Mouse (Mus musculus): ENCODE measurements at regions not wholly inside any gene's neighbourhood (a gene's known extent, or its start where the extent isn't known, plus 50 kb on each side); places are given as distances from the start of the nearest gene placed in this dataset.

DNA sequence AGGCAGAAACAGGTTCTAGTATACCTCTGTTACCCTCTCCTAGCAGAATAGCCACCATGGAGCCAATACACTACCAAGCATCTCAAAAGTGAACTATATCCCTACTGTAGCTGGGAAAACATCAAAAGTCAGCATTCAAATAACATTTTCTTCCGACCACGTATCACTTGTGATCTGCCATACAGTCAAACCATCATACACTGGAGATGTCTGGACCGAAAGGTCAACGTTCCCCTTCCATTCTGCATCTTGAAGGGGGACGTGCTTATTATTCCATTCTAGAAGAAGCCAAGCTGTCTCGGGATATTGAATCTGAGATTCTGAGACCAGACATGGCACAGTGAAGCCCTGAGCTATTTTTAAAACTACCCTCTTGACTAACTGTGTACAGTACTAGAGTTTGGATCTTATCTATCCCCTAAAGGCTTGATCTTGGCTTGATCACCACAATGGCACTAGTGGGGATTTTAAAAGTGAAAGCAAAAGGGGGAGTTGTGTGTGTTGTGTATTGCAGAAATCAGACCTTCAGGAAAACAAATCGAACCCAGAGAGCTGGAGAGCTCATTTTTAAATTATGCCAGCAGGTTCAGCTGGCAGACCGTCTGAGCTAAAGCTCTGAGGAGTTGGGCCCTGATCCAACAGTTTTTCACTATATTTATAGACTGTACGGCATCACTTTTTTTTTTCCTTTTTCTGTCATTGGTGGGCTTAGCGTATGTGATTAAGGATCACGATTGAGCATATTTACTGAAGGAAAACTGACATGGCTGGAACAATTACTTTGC lies 218.6 kb upstream of the Hs6st1 start:
- TF ChIP-seq CTCF (IDR thresholded peaks at IDR 0.05 in 2 of 3, conservative IDR thresholded peaks at IDR 0.05 in 1 of 3; ENCODE audit: control insufficient read depth in 1 of 3, insufficient read depth in 1 of 3, low read depth in 2 of 3, low read length in 3 of 3, poor library complexity in 1 of 3, severe bottlenecking in 1 of 3): no peak
- TF ChIP-seq MAZ (IDR thresholded peaks at IDR 0.05; ENCODE audit: low read depth, low read length): no peak
- no peak for TF ChIP-seq POLR2A (IDR thresholded peaks at IDR 0.05; ENCODE audit: control insufficient read depth in 1 of 2, insufficient read depth in 1 of 2, low read depth in 1 of 2, low read length in 2 of 2, poor library complexity in 1 of 2)
- TF ChIP-seq EP300 (IDR thresholded peaks at IDR 0.05; ENCODE audit: low read depth in 1 of 2, low read length in 2 of 2): no peak
- TF ChIP-seq ZC3H11A (IDR thresholded peaks at IDR 0.05; ENCODE audit: low read depth, low read length): no peak
- no peak for TF ChIP-seq UBTF (IDR thresholded peaks at IDR 0.05; ENCODE audit: borderline replicate concordance, insufficient read depth, low read depth, low read length)
- no peak for TF ChIP-seq TAL1 (IDR thresholded peaks at IDR 0.05; ENCODE audit: low read length)
- no peak for TF ChIP-seq NELFE (IDR thresholded peaks at IDR 0.05; ENCODE audit: low read depth, low read length)
- no peak for TF ChIP-seq MXI1 (IDR thresholded peaks at IDR 0.05; ENCODE audit: low read depth, low read length)
- no peak for TF ChIP-seq USF2 (IDR thresholded peaks at IDR 0.05; ENCODE audit: borderline replicate concordance in 1 of 2, insufficient read depth in 1 of 2, low read depth in 1 of 2, low read length in 2 of 2)
- TF ChIP-seq GABPA (IDR thresholded peaks at IDR 0.05; ENCODE audit: low read depth, low read length): no peak
- TF ChIP-seq ELF1 (IDR thresholded peaks at IDR 0.05; ENCODE audit: low read depth, low read length): no peak
